Mouse (Mus musculus) heart, postnatal 0 days (tissue): ENCODE data around the gene Pacs2. TPM values are rescaled to one million over a fixed set of nuclear protein-coding genes. Genes with fewer than 3 reads are reported as not detected.

ENCODE experiments used
- ATAC-seq: fragments of 200-750 bp; cut with Nextera tagmentation; 2 replicates; pipeline ENCODE4 v1.8.0; 2017; ENCODE audit warnings: low read depth, moderate number of reproducible peaks, moderate library complexity; ENCODE audit not compliant: insufficient read depth
- DNase-seq: peaks from one replicate; pipeline ENCODE4 v3.0.0-alpha.2; 2016; ENCODE audit warnings: low spot score
- H3K27ac ChIP-seq: fragments of 300-500 bp; sonication (generic); 2 replicates; pipeline ENCODE4 v1.5.1; 2014; ENCODE audit warnings: low read depth, mild to moderate bottlenecking
- H3K27me3 ChIP-seq: fragments of 300-500 bp; sonication (generic); 2 replicates; pipeline ENCODE4 v1.6.1; 2014; ENCODE audit warnings: low read length, mixed read lengths; ENCODE audit not compliant: control insufficient read depth, insufficient read depth
- H3K36me3 ChIP-seq: fragments of 300-500 bp; sonication (generic); replicated peaks from 2 replicates; pipeline ENCODE4 v1.6.1; 2014; ENCODE audit warnings: low read length, mixed read lengths; ENCODE audit not compliant: control insufficient read depth, insufficient read depth
- H3K4me1 ChIP-seq: fragments of 300-500 bp; sonication (generic); 2 replicates; pipeline ENCODE4 v1.6.1; 2014; ENCODE audit warnings: antibody characterized with exemption; ENCODE audit not compliant: control insufficient read depth, insufficient read depth
- H3K4me2 ChIP-seq: fragments of 300-500 bp; sonication (generic); 2 replicates; pipeline ENCODE4 v1.6.1; 2014; ENCODE audit warnings: low read depth, mild to moderate bottlenecking, low read length, moderate library complexity
- H3K4me3 ChIP-seq: fragments of 300-500 bp; sonication (generic); 2 replicates; pipeline ENCODE4 v1.5.1; 2014; ENCODE audit warnings: low read depth, low read length
- H3K9ac ChIP-seq: fragments of 300-500 bp; sonication (generic); replicated peaks from 2 replicates; pipeline ENCODE4 v1.6.1; 2014; ENCODE audit warnings: low read depth, low read length, mixed read lengths
- H3K9me3 ChIP-seq: fragments of 300-500 bp; sonication (generic); replicated peaks from 2 replicates; pipeline ENCODE4 v1.6.1; 2016; ENCODE audit warnings: low read length; ENCODE audit not compliant: control insufficient read depth
- CTCF ChIP-seq: IDR thresholded peaks from 2 replicates; pipeline ENCODE4 v1.5.1; 2016; ENCODE audit warnings: antibody characterized with exemption, control low read depth, low read depth
- EP300 ChIP-seq: IDR thresholded peaks from 2 replicates; pipeline ENCODE4 v1.6.1; 2016; ENCODE audit warnings: antibody characterized with exemption, low read depth
- WGBS: fragments of 180-500 bp; shearing (Covaris S2); extraction: QIAGEN DNeasy Blood & Tissue Kit; methylation state at CpG from one replicate; pipeline ENCODE4 v1.1.7; 2014; 5-methylcytosine and 5-hydroxymethylcytosine counted together
- polyA plus RNA-seq: library from polyadenylated mRNA; unstranded; fragments of >200 nt; fragmentation: Nextera tagmentation; extraction: Ambion mirVana; gene quantifications from 2 replicates; pipeline ENCODE4 v1.2.1, GENCODE M21; 2015
- total RNA-seq: library from RNA; depleted of rRNA; stranded (reverse); fragments of >200 nt; gene quantifications from 2 replicates; pipeline ENCODE4 v1.2.3, GENCODE M21; 2014; ENCODE audit warnings: low replicate concordance

Gene Pacs2
- total and polyA plus RNA-seq, 2 experiments from 2014 or later = 5.1 to 38.5 TPM

- DNase-seq = peak; percentile 46
- Histone ChIP-seq H3K27ac (peak within 1 kb of the TSS; percentile 78), H3K9ac (peak within 1 kb of the TSS; percentile 88), H3K27me3 (0 out of 2 replicates have a peak, but pooled peaks cover 5% of the 10 kb centered on the region), H3K36me3 (no peaks in the 10 kb centered on the region), H3K4me2 (peak within 1 kb of the TSS; percentile 94), H3K9me3 (no peaks in the 10 kb centered on the region), H3K4me1 (peaks cover 33% of the 10 kb centered on the region), H3K4me3 (peak within 1 kb of the TSS; percentile 83)
- peak; percentile 62 for ATAC-seq
- 5% methylated on average over 13 of the region's 53 CpGs for WGBS
- TF ChIP-seq CTCF = no peak
- TF ChIP-seq EP300 = no peak
These were observed 83.5 kb downstream of the Pacs2 start, which contains the start of gene Mta1 for GRCm38 (mm10) chr12:113097749-113098281. Mta1 (plus strand) TSS chr12:113098278.

GRCm38 (mm10) chr12:113098530-113099151, 84.3 kb downstream of the Pacs2 start:
- no peak for DNase-seq

DNA sequence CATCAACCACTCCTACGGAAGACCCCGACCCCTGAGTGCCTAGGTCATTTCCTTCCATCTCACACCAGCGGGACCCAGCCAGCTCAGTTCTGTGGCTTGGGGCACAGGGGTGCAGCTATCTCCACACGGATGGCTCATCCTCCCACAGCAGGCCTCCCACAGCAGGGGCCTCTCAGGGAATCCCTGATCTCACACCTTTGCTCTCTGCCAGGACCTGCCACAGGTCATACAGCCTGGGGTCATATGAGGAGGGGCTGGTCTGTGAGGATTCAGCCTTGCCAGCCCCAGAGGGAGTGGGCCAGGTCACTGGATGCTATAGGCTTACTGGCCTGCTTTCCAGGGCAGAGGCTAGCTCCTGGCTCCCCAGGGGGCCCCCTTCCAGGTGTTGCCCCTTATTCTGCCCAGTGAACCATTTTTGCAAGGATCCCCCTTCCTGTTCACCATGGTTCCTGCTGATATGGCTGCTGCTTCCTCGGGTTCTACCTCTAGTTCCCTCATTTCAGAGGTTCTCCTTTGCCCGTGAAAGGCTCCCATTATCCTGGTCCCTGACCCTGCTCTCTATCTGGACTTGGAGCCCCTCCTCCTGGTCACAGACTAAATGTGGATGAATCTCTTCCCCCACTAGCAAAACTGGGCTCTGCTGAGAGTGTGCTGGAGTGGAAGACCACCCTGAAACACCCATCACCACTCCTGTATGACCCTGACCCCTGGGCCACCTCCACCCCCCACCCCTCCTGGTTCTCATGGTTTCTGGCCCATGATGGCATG, 85.3 kb downstream of the Pacs2 start:
- Histone ChIP-seq H3K4me2 (peak overlapping the region; percentile 94), H3K4me3 (peak overlapping the region; percentile 83; the same call in 1 of the 2 replicates), H3K27ac (peak overlapping the region; percentile 13; the same call in 1 of the 2 replicates), H3K27me3 (0 out of 2 replicates have a peak, but pooled peaks cover 5% of the 10 kb centered on the region), H3K9me3 (no peaks in the 10 kb centered on the region), H3K36me3 (no peaks in the 10 kb centered on the region), H3K9ac (peak overlapping the region; percentile 88; the same call in 1 of the 2 replicates), H3K4me1 (peaks cover 33% of the 10 kb centered on the region)
- WGBS = 30% methylated on average over 6 of the region's 6 CpGs
- ATAC-seq (no peak), DNase-seq (no peak)
- TF ChIP-seq EP300 (no peak), CTCF (no peak)

More at GRCm38 (mm10) chr12:113098530-113099151, 84.3 kb downstream of the Pacs2 start:
- no peaks in the 10 kb centered on the region for H3K9me3 ChIP-seq
- peak overlapping the region; percentile 78 for H3K27ac ChIP-seq
- H3K36me3 ChIP-seq = no peaks in the 10 kb centered on the region
- H3K4me2 ChIP-seq = peak overlapping the region; percentile 94
- peak overlapping the region; percentile 88 for H3K9ac ChIP-seq
- no peak for TF ChIP-seq CTCF
- TF ChIP-seq EP300 = no peak
- peak; percentile 4; the same call in 1 of the 2 replicates for ATAC-seq
- 0 out of 2 replicates have a peak, but pooled peaks cover 5% of the 10 kb centered on the region for H3K27me3 ChIP-seq
- H3K4me1 ChIP-seq = peaks cover 33% of the 10 kb centered on the region
- peak overlapping the region; percentile 83 for H3K4me3 ChIP-seq
- WGBS = under 1% methylated on average over 36 of the region's 60 CpGs

DNA sequence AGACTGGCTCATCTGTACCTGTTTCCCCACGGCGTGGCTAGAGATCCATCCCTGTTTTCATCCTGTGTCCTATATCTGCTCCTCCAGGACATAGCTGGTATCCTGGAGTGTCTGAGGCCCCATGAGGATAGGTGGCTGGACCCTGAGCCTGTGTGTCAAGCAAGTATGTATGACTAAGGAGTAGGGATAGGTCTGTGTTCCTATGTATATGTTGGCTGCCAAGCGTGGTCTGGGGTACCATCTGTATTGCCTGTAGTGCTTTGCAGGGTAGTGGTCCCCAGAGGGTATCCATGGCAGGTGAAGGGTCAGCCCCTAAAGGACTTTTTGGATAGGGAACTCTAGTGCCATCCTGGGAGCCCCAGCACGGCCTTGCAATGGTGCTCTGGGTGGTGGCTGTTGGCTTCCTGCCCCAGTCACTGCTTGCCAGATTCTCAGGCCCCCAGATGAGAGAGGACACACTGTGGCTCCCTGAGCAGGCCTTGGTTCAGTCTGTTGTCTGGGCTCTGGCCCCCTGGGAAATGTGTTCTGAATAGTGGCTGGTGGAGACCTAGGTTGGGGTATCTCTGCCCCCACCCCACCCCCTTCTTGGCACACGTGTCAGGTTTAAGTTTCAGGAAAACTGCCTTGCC, 86.3 kb downstream of the Pacs2 start:
- ATAC-seq = no peak
- Histone ChIP-seq H3K27ac (peak overlapping the region; percentile 47; the same call in 1 of the 2 replicates), H3K9me3 (no peaks in the 10 kb centered on the region), H3K4me3 (no peak overlapping the region), H3K27me3 (0 out of 2 replicates have a peak, but pooled peaks cover 5% of the 10 kb centered on the region), H3K36me3 (no peaks in the 10 kb centered on the region), H3K4me2 (no peak overlapping the region; the same call in 1 of the 2 replicates), H3K4me1 (peaks cover 33% of the 10 kb centered on the region), H3K9ac (no peak overlapping the region)
- no peak for DNase-seq
- WGBS = 48% methylated on average over 5 of the region's 5 CpGs
- TF ChIP-seq EP300 (no peak), CTCF (no peak)

DNA sequence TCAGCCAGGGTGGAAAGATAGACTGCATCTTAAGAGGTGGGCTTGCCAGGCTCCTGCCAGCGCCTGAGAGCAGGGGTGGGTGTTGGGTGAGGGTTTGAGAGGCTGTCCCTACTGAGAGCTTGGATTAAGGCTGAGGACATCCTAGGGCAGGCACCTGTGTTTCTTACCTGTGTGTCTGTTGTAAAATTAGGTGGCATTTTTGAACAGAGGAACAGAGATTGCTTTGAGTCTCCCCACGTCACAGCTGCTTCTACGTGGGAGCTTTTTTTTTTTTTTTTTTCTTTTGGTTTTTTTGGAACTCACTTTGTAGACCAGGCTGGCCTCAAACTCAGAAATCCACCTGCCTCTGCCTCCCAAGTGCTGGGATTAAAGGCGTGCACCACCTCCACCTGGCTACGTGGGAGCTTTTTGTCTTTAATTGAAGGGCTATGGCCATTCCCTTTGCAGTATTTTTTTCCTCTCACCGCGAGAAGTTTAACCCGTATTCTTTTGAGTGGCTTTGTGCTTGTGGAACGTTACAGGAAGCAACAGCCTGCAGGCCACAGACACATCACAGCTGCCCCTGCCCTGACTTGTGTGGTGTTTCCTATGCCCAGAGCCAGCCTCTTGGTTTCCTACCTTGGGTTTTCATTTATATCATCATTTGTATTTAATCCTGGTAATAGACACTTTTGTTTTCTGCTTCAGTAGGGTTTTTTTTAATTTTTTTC, 87.1 kb downstream of the Pacs2 start:
- DNase-seq = no peak
- peak overlapping the region; percentile 47; the same call in 1 of the 2 replicates for H3K27ac ChIP-seq
- H3K4me1 ChIP-seq = peaks cover 33% of the 10 kb centered on the region
- no peak overlapping the region for H3K9ac ChIP-seq
- no peak for ATAC-seq
- no peak overlapping the region for H3K4me3 ChIP-seq
- WGBS = 67% methylated on average over 9 of the region's 9 CpGs
- no peaks in the 10 kb centered on the region for H3K36me3 ChIP-seq
- TF ChIP-seq EP300 (no peak), CTCF (no peak)
- no peaks in the 10 kb centered on the region for H3K27me3 ChIP-seq
- no peaks in the 10 kb centered on the region for H3K9me3 ChIP-seq
- H3K4me2 ChIP-seq = no peak overlapping the region
